Mouse (Mus musculus): ENCODE data around the gene Zeb2.

The Zeb2 gene

DNA sequence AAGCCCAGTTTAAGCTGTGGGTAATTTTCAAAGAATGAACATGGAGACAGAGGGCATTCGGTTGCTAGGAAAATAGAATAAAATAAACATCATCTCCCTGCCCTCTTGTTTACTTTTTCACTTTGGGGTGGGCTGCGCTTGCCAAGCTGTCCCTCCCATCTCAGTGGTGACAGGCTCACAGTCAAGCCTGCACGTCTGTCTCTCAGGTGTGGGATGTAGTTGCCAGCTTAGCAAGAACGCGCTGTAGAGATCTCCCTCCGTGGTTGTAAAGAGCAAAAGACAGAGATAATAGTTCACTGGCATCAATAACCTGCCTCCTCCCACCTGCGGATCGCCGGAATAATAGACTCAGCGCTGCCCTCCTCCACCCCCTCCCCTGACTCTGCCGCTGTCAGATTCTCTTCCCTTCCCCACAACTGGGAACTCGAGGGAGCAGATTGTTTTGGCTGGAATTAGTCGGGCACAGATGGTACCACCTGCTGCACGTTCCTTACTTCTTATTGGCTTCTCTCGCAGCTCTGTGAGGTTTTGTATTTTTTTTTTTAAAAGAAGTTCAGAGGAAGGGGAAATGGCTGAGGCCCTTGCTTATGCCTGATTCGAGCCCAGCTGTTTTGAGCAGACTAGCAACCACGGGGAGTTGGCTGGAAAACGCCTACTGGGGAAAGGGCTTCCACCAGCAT is 138.0 kb downstream of the Zeb2 start:
- DNase-seq = peak; percentile 60

DNA sequence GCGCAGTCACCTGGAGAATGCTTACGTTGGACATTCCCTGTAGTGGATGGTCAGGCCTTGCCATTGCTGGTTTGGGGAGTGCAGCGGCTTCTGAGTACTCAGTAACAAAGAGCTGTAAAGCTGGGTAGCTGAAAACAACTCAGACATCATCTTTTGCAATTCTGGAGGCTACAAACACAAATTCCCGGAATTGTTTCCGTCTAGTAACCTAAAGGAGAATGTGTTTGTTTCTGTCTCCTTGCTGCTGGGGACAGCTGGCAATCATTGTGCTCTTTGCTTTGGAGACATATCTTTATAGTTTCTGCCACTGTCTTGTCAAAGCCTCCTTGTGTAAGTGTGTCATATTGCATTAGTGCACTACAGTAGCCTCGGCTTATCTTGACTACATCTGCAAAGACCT is 139.2 kb downstream of the Zeb2 start:
- no peak for DNase-seq

DNA sequence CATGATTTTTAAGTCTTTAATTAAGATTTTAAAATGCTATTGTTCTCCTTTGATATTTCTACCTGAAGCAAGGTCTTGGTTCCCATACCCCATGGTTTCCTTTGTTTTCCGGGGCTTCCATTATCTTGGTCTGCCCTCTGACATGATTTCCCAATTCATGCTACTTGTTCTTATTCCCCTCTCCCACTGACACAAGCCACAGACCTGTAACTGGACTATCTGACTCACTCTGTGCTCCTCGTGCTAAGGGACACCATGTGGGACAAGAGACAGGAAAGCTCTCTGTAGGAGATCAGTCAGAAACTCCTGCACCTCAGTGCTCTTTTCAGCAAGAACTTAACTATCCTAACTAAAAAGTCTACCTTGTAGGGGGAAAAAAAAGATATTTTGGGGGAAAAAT is 139.6 kb downstream of the Zeb2 start:
- no peak for DNase-seq

DNA sequence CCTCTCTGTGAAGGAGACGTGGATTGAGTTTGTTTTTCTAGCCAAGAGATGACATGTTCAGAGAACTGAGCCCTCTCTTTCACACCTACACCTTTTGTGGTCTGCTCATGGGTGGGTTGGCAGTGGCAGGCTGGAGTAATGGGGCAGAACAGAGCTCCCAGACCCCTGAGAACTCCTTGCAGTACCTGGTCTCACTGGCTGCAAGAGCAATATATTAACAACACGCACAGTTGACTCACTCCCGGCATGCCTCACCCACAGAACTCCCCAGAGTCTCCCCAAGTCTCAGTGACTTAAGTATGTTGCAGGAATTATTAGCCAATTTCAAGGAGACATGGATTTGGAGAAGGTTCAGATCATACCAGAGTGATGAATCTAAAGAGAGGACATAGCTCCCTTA is 140.1 kb downstream of the Zeb2 start:
- no peak for DNase-seq

DNA sequence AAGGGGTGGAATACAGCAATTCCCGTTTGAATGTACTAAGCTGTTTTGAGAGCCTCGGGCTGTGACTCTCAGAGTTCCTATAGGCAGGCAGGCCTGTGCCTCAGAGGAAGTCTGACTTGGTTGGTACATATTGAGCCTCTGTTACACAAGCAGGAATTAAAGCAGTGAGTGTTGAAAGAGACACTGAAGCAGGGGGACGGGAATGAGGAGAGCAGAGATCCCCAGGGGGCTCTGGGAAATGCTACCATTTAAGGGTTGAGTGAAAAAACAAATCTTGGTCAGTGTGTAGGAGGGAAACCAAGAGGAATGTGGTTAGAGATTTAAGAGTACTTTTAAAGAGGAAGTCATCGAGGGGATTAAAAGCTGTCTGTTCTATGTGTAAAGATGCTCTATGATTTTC is 140.7 kb downstream of the Zeb2 start:
- no peak for DNase-seq

DNA sequence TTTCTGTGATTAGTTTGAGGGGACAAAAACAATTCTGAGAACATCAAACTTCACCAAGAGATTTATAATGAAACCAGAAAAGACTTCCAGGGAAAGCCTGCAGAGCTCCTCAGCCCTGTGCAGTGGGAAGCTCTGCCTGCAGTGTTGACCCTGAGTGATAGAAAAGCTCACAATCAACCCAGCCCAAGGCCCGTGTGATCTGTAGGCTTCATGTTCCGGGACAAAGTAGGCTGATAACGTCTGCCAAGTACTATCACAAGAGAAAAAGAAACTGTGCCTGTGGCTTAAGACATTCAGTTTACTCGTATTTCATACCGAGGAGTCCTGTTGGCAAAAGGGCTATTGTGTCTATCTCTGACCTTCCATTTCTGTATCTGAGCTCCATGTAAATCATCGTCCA is 143.4 kb downstream of the Zeb2 start:
- no peak for DNase-seq

DNA sequence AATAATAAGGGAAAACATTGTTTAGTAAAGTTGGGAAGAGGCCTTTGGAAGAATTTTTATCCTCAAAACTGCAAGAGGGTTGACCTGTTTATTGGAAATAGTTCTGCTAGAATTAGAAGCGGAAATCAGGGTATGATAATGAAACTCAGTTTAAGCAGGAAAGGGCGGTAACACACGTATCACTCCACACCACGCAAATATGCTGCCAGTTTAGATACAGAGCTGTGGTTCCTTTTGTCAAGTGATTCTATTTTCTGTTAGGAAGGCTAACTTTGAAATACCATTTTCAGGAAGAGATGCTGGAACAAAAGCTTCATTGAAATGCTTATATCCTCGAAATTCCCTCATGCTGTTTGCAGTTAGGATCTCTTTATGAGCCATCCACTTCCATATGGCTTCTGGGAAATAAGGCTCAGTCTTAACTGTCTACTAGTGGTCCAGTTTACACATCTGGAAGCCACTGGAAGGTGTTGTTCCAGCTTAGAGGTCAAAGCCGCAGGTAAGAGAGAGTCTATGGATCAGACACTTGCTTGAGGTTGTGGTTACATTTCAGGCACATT is 147.0 kb downstream of the Zeb2 start:
- no peak for DNase-seq

DNA sequence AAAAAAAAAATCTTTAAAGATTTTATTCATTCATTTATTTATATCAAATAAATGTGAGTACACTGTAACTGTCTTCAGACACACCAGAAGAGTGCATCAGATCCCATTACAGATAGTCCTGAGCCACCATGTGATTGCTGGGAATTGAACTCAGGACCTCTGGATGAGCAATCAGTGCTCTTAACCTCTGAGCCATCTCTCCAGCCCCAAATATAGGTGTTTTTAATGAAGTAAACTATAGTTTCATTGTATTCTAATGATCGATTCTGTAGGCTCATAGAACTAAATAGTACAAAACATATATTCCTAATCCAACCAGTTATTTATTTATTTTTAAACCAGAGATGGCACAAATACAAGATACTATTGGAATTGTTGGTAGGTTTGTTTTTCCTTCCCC is 147.6 kb downstream of the Zeb2 start:
- no peak for DNase-seq

DNA sequence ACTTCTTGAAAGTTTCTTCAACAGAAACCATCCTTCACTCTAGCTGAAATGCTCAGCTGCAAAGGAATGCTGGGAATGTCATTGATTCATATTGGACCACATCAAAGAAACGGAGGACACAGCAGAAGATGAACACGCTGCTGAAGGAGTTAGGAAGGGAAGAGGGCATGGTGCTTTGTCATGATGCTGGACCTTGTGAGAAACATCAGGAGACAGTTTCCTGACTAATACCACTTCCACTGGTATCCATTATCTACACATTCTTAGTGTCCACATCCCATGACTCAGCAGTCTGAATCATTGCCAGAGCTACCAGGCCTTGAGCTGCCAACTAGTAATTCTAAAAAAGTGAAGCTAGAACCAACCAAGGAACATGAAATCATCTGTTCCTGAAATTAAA is 148.0 kb downstream of the Zeb2 start:
- no peak for DNase-seq

DNA sequence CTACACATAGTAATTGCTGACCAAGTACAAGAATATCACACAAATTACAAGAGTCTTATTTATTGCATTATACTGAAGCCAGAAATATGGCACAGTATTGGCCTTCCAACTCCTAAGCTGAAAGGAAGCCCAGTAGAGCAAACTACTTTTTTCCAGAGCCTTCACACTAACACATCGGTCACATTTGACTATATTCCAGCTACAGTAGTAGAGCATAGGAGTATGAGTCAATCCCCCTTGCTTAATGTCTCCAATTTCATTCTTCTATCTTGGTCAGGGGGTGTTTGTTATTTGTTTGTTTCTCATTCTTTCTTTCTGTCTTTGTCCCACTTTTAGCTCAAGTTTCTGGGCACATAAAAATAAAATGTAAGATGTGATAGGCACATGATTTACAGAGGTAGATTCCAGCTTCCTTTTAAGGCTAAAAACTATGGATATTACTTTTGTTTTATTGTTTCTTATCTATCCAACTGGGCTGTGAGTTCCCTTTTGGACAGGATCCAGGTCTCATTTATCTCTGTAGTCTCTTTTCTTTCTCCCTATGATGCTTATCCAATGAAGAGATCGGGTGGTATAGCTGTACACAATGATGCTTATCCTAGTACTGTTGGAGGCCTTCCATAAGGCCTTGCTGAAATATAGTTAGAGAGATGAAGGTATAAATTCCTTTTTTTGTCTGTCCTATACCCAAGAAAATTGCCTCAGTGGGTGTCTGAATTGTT is 151.2 kb downstream of the Zeb2 start:
- DNase-seq = no peak

DNA sequence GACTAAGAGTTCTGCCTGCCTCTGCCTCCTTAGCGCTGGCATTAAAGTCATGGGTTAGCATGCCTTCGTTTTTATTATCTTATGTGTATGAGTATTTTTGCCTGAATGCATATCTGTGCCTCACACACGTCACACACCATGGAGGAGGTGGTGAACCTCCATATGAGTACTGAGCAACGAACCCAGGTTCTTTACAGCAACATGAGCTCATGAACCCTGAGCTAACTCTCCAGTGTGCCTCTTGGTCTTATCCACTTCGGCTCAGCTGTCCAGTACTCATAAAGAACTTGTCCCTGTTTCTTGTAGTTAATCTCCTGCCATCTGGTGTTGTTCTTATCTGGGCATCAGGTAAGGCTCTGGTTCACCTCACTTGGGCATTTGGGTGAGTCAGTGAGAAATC is 154.6 kb downstream of the Zeb2 start:
- no peak for DNase-seq

DNA sequence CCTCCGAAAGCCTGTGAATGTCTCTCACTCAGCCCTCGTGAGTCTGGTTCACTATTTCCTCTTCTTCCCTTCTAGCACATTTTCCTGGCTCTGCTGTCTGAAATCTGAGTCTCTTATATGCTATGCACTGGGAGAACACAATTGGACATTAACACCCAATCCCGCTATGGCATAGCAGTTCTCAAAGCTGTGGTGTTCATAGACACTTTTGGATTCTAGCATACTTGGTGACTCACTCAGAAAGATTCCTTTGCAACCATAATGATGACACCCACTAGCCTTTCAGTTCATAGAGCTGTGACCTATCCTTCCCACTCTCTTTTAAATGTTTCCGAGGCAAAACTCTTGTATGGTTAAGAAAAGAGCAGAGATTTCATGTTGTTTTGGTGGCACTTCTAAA is 156.0 kb downstream of the Zeb2 start:
- DNase-seq = no peak

DNA sequence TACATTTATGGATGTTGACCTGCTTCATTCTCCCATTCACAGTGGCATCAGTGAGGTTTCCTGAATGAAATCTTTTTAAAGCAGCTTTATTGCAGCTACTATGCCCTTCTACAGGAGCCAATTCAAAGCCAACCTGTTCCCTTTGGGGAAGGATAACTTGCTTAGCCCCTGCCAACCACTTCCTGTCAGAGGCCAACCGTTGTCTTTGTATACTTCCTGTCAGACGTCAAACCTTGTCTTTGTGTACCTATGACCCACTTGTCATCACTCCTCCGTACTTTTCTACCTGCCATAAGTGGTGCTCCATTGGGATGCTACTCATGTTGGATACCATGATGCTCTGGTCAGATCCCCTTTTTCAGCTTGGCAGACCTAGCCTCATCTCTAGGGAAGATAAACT is 156.6 kb downstream of the Zeb2 start:
- DNase-seq = no peak

DNA sequence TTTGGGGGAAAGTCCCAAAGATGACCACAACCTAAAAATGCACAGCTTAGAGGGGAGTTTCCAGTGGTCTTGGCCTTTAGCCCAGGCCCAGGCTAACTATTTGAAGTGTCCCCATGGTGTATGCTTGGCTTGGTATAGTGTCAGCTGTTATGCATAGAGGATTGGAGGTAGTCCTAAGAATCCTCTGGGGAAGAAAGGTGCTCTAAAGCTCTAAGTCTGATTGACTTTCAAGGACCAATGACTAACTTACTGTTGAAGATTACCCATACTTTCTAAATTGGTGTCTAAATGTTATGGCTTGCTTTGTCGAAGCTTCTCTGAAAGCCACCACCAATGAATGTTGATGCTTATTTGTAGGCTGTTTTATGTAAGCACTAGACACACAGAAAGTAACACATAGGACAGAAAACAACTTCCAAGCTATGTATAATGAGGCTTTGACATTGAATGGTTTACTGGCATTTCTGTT is 159.8 kb downstream of the Zeb2 start:
- no peak for DNase-seq

DNA sequence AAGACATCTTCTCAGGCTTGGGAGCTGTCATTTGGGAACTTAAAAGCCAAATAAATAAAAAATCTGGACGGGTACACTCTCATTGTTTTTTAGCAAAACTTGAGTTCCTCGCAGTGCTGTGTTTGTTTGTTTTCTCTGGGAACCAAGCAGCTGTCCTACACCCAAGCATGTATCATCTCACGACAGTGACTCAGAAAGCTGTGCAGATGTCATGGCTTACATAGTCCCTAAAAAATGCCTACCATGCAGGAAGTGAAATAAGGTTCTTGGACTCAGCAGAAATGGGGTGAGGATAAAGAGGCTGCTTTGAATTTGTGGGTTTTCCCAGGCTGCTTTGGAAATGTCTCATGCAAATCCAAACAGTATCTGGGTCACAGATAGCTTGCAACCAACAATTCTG is 161.0 kb downstream of the Zeb2 start:
- peak; percentile 46 for DNase-seq

DNA sequence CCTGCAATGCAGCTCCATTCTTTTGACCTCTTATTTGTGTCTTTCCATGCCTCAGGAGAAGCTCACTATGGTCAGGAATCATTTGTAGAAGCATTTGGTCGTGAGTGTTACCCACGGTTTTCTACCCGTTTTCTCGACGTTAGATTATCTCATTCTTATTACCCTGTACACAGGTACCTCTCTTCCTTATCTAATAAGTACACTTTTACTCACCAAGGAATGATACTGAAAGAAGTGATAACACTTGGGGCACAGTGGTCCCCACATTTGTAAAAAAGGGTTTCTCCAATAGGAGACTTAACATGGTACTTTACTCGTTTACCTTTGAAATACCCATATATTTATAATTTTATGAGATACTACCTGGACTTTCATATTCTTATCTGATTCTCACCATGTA is 161.7 kb downstream of the Zeb2 start:
- DNase-seq = no peak

DNA sequence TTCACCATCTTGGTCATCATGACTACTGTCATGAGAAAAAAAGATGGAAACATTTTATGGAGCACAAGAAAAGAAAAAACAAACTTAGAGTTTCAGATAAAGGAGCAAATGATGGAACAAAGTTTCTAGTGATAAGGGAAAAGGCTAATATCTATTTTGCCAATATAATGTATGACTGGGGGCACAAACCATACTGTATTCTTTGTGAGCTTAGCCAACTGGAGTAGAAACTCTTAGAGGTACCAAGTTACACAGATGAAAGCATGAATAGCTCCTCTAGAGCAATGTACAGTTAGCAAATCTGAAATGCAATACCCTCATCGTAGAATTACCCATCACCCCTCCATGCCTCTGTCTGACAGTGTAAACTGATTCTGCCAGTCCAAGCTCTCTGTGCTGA is 163.0 kb downstream of the Zeb2 start:
- no peak for DNase-seq

DNA sequence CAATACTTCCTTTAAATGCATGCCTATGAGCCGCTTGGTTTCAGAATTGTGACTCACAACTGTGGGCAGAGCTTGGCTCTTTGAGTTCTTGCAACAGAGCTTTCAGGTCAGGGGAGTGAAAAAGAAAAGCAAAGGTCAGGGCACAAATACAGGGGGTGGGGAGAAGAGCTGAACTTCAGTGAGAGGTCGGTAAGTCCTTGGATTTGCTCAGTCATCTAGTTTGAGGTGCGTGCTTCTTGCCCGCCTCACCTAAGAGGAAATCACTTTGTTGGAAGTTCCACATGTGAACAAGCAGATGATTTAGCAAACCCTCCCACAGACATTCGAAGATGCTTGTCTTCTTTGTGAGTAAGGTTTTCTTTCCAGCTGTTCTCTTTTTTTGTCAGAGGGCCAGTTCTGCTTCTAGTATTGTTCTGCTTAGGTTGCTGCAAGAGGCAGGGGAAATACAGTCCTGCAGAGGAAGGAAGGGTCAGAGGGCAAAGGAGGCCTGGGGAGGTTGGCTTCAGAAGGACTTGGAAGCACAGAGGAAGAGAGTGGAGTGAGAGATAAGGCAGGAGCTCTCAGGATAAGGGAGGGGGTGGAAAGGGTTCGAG is 164.3 kb downstream of the Zeb2 start:
- no peak for DNase-seq

DNA sequence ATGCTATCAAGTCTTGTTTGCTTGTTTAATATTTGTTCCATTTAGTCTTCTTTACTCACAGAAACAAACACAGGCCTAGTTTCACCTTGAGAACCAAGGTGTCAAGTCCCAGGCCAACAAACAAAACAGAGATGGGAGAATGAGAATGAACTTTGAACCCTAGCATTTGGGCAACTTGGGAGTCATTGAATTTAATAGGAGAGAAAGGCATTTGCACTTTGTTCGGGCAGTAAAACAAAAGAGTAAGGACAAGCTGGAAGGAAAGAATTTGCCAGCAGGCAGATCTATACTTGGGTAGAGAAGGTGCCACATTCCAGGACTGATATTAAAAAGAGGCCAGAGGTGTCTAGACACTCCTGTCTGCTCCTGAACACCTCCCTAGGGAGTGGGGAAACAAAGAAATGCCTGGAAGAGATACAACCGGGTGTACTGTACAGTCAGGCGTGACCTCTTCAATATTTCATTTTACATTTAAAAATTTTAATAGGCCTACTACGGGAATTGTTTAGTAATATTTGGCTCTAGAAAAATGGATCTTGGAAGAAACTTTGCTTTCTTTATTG is 165.5 kb downstream of the Zeb2 start:
- no peak for DNase-seq

DNA sequence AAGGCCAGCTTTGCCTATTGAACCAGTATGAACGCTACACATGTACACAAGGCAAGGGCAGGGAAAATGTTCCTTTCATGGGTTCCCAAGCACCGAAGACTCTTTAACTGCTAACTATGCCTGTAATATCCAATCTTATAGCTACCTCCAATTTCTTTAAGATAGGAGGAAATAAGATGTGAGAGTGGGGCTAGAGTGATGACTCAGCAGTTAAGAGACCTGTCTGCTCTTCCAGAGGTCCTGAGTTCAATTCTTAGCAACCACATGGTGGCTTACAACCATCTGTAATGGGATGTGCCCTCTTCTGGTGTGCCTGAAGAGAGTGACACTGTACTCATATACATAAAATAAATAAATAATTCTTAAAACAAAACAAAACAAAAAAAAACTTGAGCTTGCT is 172.5 kb downstream of the Zeb2 start:
- DNase-seq = no peak

All from lung, postnatal 10 days (tissue).